Mouse (Mus musculus) left cerebral cortex, postnatal 14 days (tissue): ENCODE results near the gene Ms4a4a. TPM values are rescaled to one million over a fixed set of nuclear protein-coding genes. Genes with fewer than 3 reads are reported as not detected.
"Not testable (repeated sequence)": the region's sequence is repeated elsewhere in the genome, so short reads cannot be mapped to it uniquely, and the experiment has no call there.

Experiments
- DNase-seq, 2 experiments: peaks; one replicate each; pipeline ENCODE4 v3.0.0; 2021 to 2022; ENCODE audit warnings: low spot score in 2 of 2, mixed read lengths in 1 of 2
- intact Hi-C: fragments of 180-260 bp; cut with DNase I; formaldehyde crosslinking; loops from one replicate; pipeline ENCODE4 v1.15.1; 2025
- total RNA-seq, 2 experiments: library from RNA; stranded (reverse); gene quantifications; 2 replicates each; pipeline ENCODE4 v1.2.3; 2021

Ms4a4a gene
- total RNA-seq, 2 experiments from 2014 or later: 0.97 to 1.8 TPM

GRCm38 (mm10) chr19:11415581-11415980, 40.3 kb downstream of the Ms4a4a start:
- DNase-seq: no peak
- intact Hi-C loops: no loop called here

GRCm38 (mm10) chr19:11418865-11419264, 43.5 kb downstream of the Ms4a4a start:
- DNase-seq, intact Hi-C loops: not testable (repeated sequence)

GRCm38 (mm10) chr19:11431209-11431608, 55.9 kb downstream of the Ms4a4a start:
- intact Hi-C loops, DNase-seq: not testable (repeated sequence)

- no peak for DNase-seq
Measured at GRCm38 (mm10) chr19:11435058-11435834, 59.9 kb downstream of the Ms4a4a start.

More at GRCm38 (mm10) chr19:11435058-11435834, 59.9 kb downstream of the Ms4a4a start:
- intact Hi-C loops: no loop called here

Other genes starting within 250 kb of the Ms4a4a start
- not detected for gene 1700017D01Rik, start 244.6 kb upstream of the Ms4a4a start, total RNA-seq
- not detected for gene 1700025F22Rik, start 210.2 kb upstream of the Ms4a4a start, total RNA-seq
- not detected for gene Ms4a13, start 178.8 kb upstream of the Ms4a4a start, total RNA-seq
- gene Ms4a12, start 143.1 kb upstream of the Ms4a4a start, total RNA-seq: not detected
- gene Ms4a1, start 109.3 kb upstream of the Ms4a4a start, total RNA-seq: under 1 TPM in 1 of 2 experiments, not detected in 1; 0.15 TPM
- gene Ms4a5, start 91.7 kb upstream of the Ms4a4a start, total RNA-seq: not detected
- gene Ms4a14, start 61.1 kb upstream of the Ms4a4a start, total RNA-seq: not detected
- gene Ms4a7, start 39.4 kb upstream of the Ms4a4a start, total RNA-seq: under 1 TPM; 0.20 to 0.59 TPM
- gene Ms4a4c, start 29.2 kb downstream of the Ms4a4a start, total RNA-seq: not detected
- not detected for gene Ms4a4b, start 68.0 kb downstream of the Ms4a4a start, total RNA-seq
- gene Ms4a6c, start 93.8 kb downstream of the Ms4a4a start, total RNA-seq: 1 to 10 TPM; 1.8 to 2.2 TPM
- gene Gm8369, start 110.4 kb downstream of the Ms4a4a start, total RNA-seq: under 1 TPM; 0.31 to 0.53 TPM
- gene Ms4a6b, start 141.0 kb downstream of the Ms4a4a start, total RNA-seq: 1 to 10 TPM; 1.2 to 4.3 TPM
- not detected for gene Ms4a4d, start 161.3 kb downstream of the Ms4a4a start, total RNA-seq
- under 1 TPM; 0.87 to 0.99 TPM for gene Ms4a6d, start 229.3 kb downstream of the Ms4a4a start, total RNA-seq
- not detected for gene Ms4a2, start 248.2 kb downstream of the Ms4a4a start, total RNA-seq